ENCODE assay signal across 24 mouse cellular contexts in genomic region chr11:4206563-4206962, GRCm38 (mm10). TPM values are rescaled to one million over a fixed set of nuclear protein-coding genes. Genes with fewer than 3 reads are reported as not detected.
DNase-seq lines count a peak whose midpoint lies in the region; ATAC-seq and TF ChIP-seq lines count a peak whose summit lies in the region.
"Had no signal": no experiment of that assay in that cellular context is flagged by ENCODE, and none has a peak within 500 bp of the region (broad histone marks: within the 10 kb centered on the region; RNA-seq: fewer than 3 reads in every experiment).

No protein-coding gene starts in this region.

- H3K36me3 ChIP-seq in spleen, adult 2 months (ENCODE audit: control insufficient read depth, insufficient read depth, low read length): peaks cover 16% of the 10 kb centered on the region
- peaks cover 21% of the 10 kb centered on the region for H3K36me3 ChIP-seq in thymus, adult 2 months (ENCODE audit: control insufficient read depth, insufficient read depth, low read length)

- ATAC-seq in common myeloid progenitor, adult 5-6 weeks (replicated peaks; ENCODE audit: low read depth, poor library complexity, severe bottlenecking): peak; percentile 70
- ATAC-seq: intestine, embryonic 16.5 days had no signal

- no peak for TF ChIP-seq CTCF in spleen, adult 2 months (IDR thresholded peaks at IDR 0.05; ENCODE audit: extremely low read depth, insufficient read depth, insufficient read length, insufficient replicate concordance)
- no peak for TF ChIP-seq CTCF in thymus, adult 2 months (IDR thresholded peaks at IDR 0.05; ENCODE audit: borderline replicate concordance, control insufficient read depth, extremely low read depth, insufficient read depth, low read length, poor library complexity)

- H3K4me1 ChIP-seq in spleen, adult 2 months (ENCODE audit: control insufficient read depth, insufficient read depth, insufficient read length): peaks cover 13% of the 10 kb centered on the region
- peaks cover 34% of the 10 kb centered on the region for H3K4me1 ChIP-seq in thymus, adult 2 months (replicated peaks; ENCODE audit: control insufficient read depth, insufficient read depth, low read length)
- H3K4me1 ChIP-seq: midbrain, embryonic 12.5 days had no signal

- H3K27ac ChIP-seq in spleen, adult 2 months (ENCODE audit: insufficient read depth, low read length): peak overlapping the region; percentile 52
- H3K27ac ChIP-seq in thymus, adult 2 months (ENCODE audit: control insufficient read depth, insufficient read depth, low read length): peak overlapping the region; percentile 33; the same call in 1 of the 2 replicates
- H3K27ac ChIP-seq: embryonic facial prominence, embryonic 15.5 days; heart, embryonic 13.5 days; hindbrain, embryonic 10.5 days; kidney, embryonic 15.5 days; limb, embryonic 13.5 days; liver, embryonic 15.5 days; midbrain, embryonic 12.5 days had no signal

- H3K27me3 ChIP-seq in spleen, adult 2 months (ENCODE audit: control insufficient read depth, insufficient read depth, low read length): no peaks in the 10 kb centered on the region
- no peaks in the 10 kb centered on the region for H3K27me3 ChIP-seq in thymus, adult 2 months (ENCODE audit: control insufficient read depth, insufficient read depth, low read length)
- H3K27me3 ChIP-seq: embryonic facial prominence, embryonic 15.5 days; heart, embryonic 13.5 days; kidney, embryonic 15.5 days; limb, embryonic 13.5 days; liver, embryonic 15.5 days; midbrain, embryonic 12.5 days had no signal

- no peak for TF ChIP-seq POLR2A in spleen, adult 2 months (IDR thresholded peaks at IDR 0.05; ENCODE audit: low read depth, low read length)
- no peak for TF ChIP-seq POLR2A in thymus, adult 2 months (IDR thresholded peaks at IDR 0.05; ENCODE audit: control insufficient read depth, extremely low read depth, insufficient read depth, low read length, poor library complexity)

- DNase-seq in spleen, adult 2 months (ENCODE audit: low read depth in 1 of 2, low spot score in 2 of 2): no peak
- no peak for DNase-seq in spleen, adult 18-20 months
- peak; percentile 41 for DNase-seq in thymus, adult 2 months
- no peak for DNase-seq in kidney, postnatal 14 days
- DNase-seq in left cerebral cortex, adult 11 months (ENCODE audit: low spot score): no peak
- no peak for DNase-seq in heart, adult 9 months (ENCODE audit: low spot score in 2 of 2)
- DNase-seq: adrenal gland, postnatal 14 days; cerebellum, adult 18-20 months; embryo, embryonic 11 days; gastrocnemius, postnatal 14 days; lung, postnatal 36 days; right cerebral cortex, postnatal 14 days had no signal

- WGBS in spleen, adult 2 months: 30% methylated on average over 6 of the region's 6 CpGs
- WGBS in thymus, adult 2 months: 9% methylated on average over 6 of the region's 6 CpGs

- H3K4me3 ChIP-seq in spleen, adult 2 months (ENCODE audit: extremely low read depth, insufficient read depth, insufficient read length): no peak overlapping the region
- H3K4me3 ChIP-seq in thymus, adult 2 months (ENCODE audit: control insufficient read depth, insufficient read depth, low read length): no peak overlapping the region
- H3K4me3 ChIP-seq: embryonic facial prominence, embryonic 15.5 days; heart, embryonic 13.5 days; hindbrain, embryonic 10.5 days; kidney, embryonic 15.5 days; limb, embryonic 13.5 days; liver, embryonic 15.5 days; midbrain, embryonic 12.5 days had no signal

RNA-seq across cellular contexts. Expression of gene Castor1, which starts 11.5 kb away (rescaled TPM):
- polyA plus RNA-seq in spleen, adult 2 months (2012; rRNA removed): 9.9 and 11.4 TPM in 2 replicates
- 0.50 and 4.6 TPM in 2 replicates for total RNA-seq in common myeloid progenitor, adult 5-6 weeks (2017)
- polyA plus RNA-seq in thymus, adult 2 months (2012; rRNA removed): 23.3 and 34.5 TPM in 2 replicates

RNA-seq across cellular contexts. Expression of gene Tbc1d10a, which starts 20.0 kb away (rescaled TPM):
- polyA plus RNA-seq in spleen, adult 2 months (2012; rRNA removed): 46.7 and 53.9 TPM in 2 replicates
- total RNA-seq in common myeloid progenitor, adult 5-6 weeks (2017): 4.7 and 6.3 TPM in 2 replicates
- polyA plus RNA-seq in thymus, adult 2 months (2012; rRNA removed): 98.1 and 112 TPM in 2 replicates

RNA-seq across cellular contexts. Expression of gene Osm, which starts 29.7 kb away (rescaled TPM):
- polyA plus RNA-seq in spleen, adult 2 months (2012; rRNA removed): 3.3 and 3.7 TPM in 2 replicates
- total RNA-seq in common myeloid progenitor, adult 5-6 weeks (2017): 15.7 and 16.1 TPM in 2 replicates
- polyA plus RNA-seq in thymus, adult 2 months (2012; rRNA removed): 5.3 and 5.8 TPM in 2 replicates
- total RNA-seq: adrenal gland, postnatal 14 days; gastrocnemius, postnatal 14 days; layer of hippocampus, adult 18-20 months had no signal
- polyA plus RNA-seq: C2C12; forebrain, embryonic 11.5 days; heart, embryonic 13.5 days; kidney, embryonic 15.5 days; midbrain, embryonic 12.5 days had no signal

RNA-seq across cellular contexts. Expression of gene Sf3a1, which starts 46.4 kb away (rescaled TPM):
- 27.9 and 31.9 TPM in 2 replicates for polyA plus RNA-seq in spleen, adult 2 months (2012; rRNA removed)
- 47.1 and 54.6 TPM in 2 replicates for total RNA-seq in common myeloid progenitor, adult 5-6 weeks (2017)
- 79.9 and 91.6 TPM in 2 replicates for polyA plus RNA-seq in thymus, adult 2 months (2012; rRNA removed)

RNA-seq across cellular contexts. Expression of gene Ccdc157, which starts 46.5 kb away (rescaled TPM):
- 4.3 and 4.4 TPM in 2 replicates for polyA plus RNA-seq in spleen, adult 2 months (2012; rRNA removed)
- total RNA-seq in common myeloid progenitor, adult 5-6 weeks (2017): 2.1 TPM in 2 replicates
- 5.4 and 7.8 TPM in 2 replicates for polyA plus RNA-seq in thymus, adult 2 months (2012; rRNA removed)
